Mouse (Mus musculus) kidney, embryonic 16.5 days (tissue): ENCODE measurements at regions not wholly inside any gene's neighbourhood (a gene's known extent, or its start where the extent isn't known, plus 50 kb on each side); places are given as distances from the start of the nearest gene placed in this dataset.

Experiments used
- ATAC-seq: fragments of 200-750 bp; cut with Nextera tagmentation; 2 replicates; pipeline ENCODE4 v1.8.0; 2017; ENCODE audit warnings: moderate TSS enrichment; ENCODE audit not compliant: low FRiP score, low TSS enrichment
- H3K27ac ChIP-seq: fragments of 300-500 bp; sonication (generic); 2 replicates; pipeline ENCODE4 v1.5.1; 2014; ENCODE audit warnings: low read length
- H3K27me3 ChIP-seq: fragments of 300-500 bp; sonication (generic); 2 replicates; pipeline ENCODE4 v1.6.1; 2014; ENCODE audit warnings: low read length, control low read depth, mixed read lengths; ENCODE audit not compliant: insufficient read depth
- H3K36me3 ChIP-seq: fragments of 300-500 bp; sonication (generic); 2 replicates; pipeline ENCODE4 v1.6.1; 2014; ENCODE audit warnings: low read length, control low read depth, mixed read lengths; ENCODE audit not compliant: insufficient read depth
- H3K4me1 ChIP-seq: fragments of 300-500 bp; sonication (generic); 2 replicates; pipeline ENCODE4 v1.6.1; 2014; ENCODE audit warnings: low read length, control low read depth, mixed read lengths; ENCODE audit not compliant: insufficient read depth
- H3K4me2 ChIP-seq: fragments of 300-500 bp; sonication (generic); replicated peaks from 2 replicates; pipeline ENCODE4 v1.6.1; 2014; ENCODE audit warnings: low read depth, low read length
- H3K4me3 ChIP-seq: fragments of 300-500 bp; sonication (generic); 2 replicates; pipeline ENCODE4 v1.5.1; 2014; ENCODE audit warnings: mild to moderate bottlenecking, low read length
- H3K9ac ChIP-seq: fragments of 300-500 bp; sonication (generic); replicated peaks from 2 replicates; pipeline ENCODE4 v1.6.1; 2014; ENCODE audit warnings: low read length
- H3K9me3 ChIP-seq: fragments of 300-500 bp; sonication (generic); 2 replicates; pipeline ENCODE4 v1.6.1; 2016; ENCODE audit warnings: low read length, control low read depth
- WGBS: fragments of 180-500 bp; shearing (Covaris S2); extraction: QIAGEN DNeasy Blood & Tissue Kit; methylation state at CpG from one replicate; pipeline ENCODE4 v1.1.7; 2014; 5-methylcytosine and 5-hydroxymethylcytosine counted together

- no peaks in the 10 kb centered on the region for H3K27me3 ChIP-seq
- H3K9ac ChIP-seq = no peak overlapping the region
- no peaks in the 10 kb centered on the region for H3K36me3 ChIP-seq
- WGBS = 86% methylated on average over 3 of the region's 3 CpGs
- H3K4me3 ChIP-seq = no peak overlapping the region
- H3K4me1 ChIP-seq = no peaks in the 10 kb centered on the region
- H3K4me2 ChIP-seq = no peak overlapping the region
- no peaks in the 10 kb centered on the region for H3K9me3 ChIP-seq
- no peak overlapping the region for H3K27ac ChIP-seq
- ATAC-seq = no peak
Observed at GRCm38 (mm10) chr8:116452806-116453205, 52.0 kb upstream of the Dynlrb2 start.

- Histone ChIP-seq H3K27me3 (no peaks in the 10 kb centered on the region), H3K9me3 (no peaks in the 10 kb centered on the region), H3K9ac (no peak overlapping the region), H3K4me1 (no peaks in the 10 kb centered on the region), H3K4me3 (no peak overlapping the region), H3K27ac (no peak overlapping the region), H3K4me2 (no peak overlapping the region), H3K36me3 (no peaks in the 10 kb centered on the region)
- no peak for ATAC-seq
- 73% methylated on average over 3 of the region's 3 CpGs for WGBS
Observed at GRCm38 (mm10) chr8:116451397-116451796, 53.4 kb upstream of the Dynlrb2 start.

GRCm38 (mm10) chr8:116447452-116447851 is 57.3 kb upstream of the Dynlrb2 start:
- 66% methylated on average over 2 of the region's 2 CpGs for WGBS
- Histone ChIP-seq H3K27ac (no peak overlapping the region), H3K27me3 (no peaks in the 10 kb centered on the region), H3K36me3 (no peaks in the 10 kb centered on the region), H3K4me3 (no peak overlapping the region), H3K9me3 (no peaks in the 10 kb centered on the region), H3K4me1 (no peaks in the 10 kb centered on the region), H3K9ac (no peak overlapping the region), H3K4me2 (no peak overlapping the region)
- no peak for ATAC-seq

GRCm38 (mm10) chr8:116442827-116443226 is 61.9 kb upstream of the Dynlrb2 start:
- Histone ChIP-seq H3K27ac (no peak overlapping the region), H3K9me3 (no peaks in the 10 kb centered on the region), H3K9ac (no peak overlapping the region), H3K27me3 (no peaks in the 10 kb centered on the region), H3K36me3 (no peaks in the 10 kb centered on the region), H3K4me3 (no peak overlapping the region), H3K4me2 (no peak overlapping the region), H3K4me1 (no peaks in the 10 kb centered on the region)
- no peak for ATAC-seq
- 52% methylated on average over 2 of the region's 2 CpGs for WGBS

- H3K4me1 ChIP-seq = peaks cover 9% of the 10 kb centered on the region; the same call in 1 of the 2 replicates
- peak; percentile 31; the same call in 1 of the 2 replicates for ATAC-seq
- no peak overlapping the region for H3K27ac ChIP-seq
- 17% methylated on average over 7 of the region's 7 CpGs for WGBS
- H3K4me2 ChIP-seq = no peak overlapping the region
- no peaks in the 10 kb centered on the region for H3K36me3 ChIP-seq
- H3K9ac ChIP-seq = no peak overlapping the region
- no peak overlapping the region for H3K4me3 ChIP-seq
- H3K9me3 ChIP-seq = no peaks in the 10 kb centered on the region
- no peaks in the 10 kb centered on the region for H3K27me3 ChIP-seq
Observed at GRCm38 (mm10) chr8:116438895-116439294, 65.9 kb upstream of the Dynlrb2 start.

- H3K36me3 ChIP-seq = no peaks in the 10 kb centered on the region
- peak overlapping the region; percentile 22 for H3K4me3 ChIP-seq
- WGBS = 18% methylated on average over 15 of the region's 15 CpGs
- H3K27ac ChIP-seq = peak overlapping the region; percentile 75
- H3K9me3 ChIP-seq = no peaks in the 10 kb centered on the region
- no peaks in the 10 kb centered on the region for H3K27me3 ChIP-seq
- peak; percentile 95 for ATAC-seq
- H3K4me1 ChIP-seq = peaks cover 9% of the 10 kb centered on the region; the same call in 1 of the 2 replicates
- H3K9ac ChIP-seq = peak overlapping the region; percentile 0; the same call in 1 of the 2 replicates
- H3K4me2 ChIP-seq = peak overlapping the region; percentile 18
Observed at GRCm38 (mm10) chr8:116435268-116435980, 69.3 kb upstream of the Dynlrb2 start.

- H3K9ac ChIP-seq = no peak overlapping the region
Observed at GRCm38 (mm10) chr8:116430051-116430450, 74.7 kb upstream of the Dynlrb2 start.

GRCm38 (mm10) chr8:116429649-116430048 is 75.1 kb upstream of the Dynlrb2 start:
- no peak overlapping the region for H3K4me2 ChIP-seq
- peaks cover 4% of the 10 kb centered on the region; the same call in 1 of the 2 replicates for H3K9me3 ChIP-seq
- H3K27me3 ChIP-seq = no peaks in the 10 kb centered on the region
- H3K27ac ChIP-seq = no peak overlapping the region
- no peaks in the 10 kb centered on the region for H3K4me1 ChIP-seq
- ATAC-seq = no peak
- 73% methylated on average over 6 of the region's 6 CpGs for WGBS
- no peak overlapping the region for H3K4me3 ChIP-seq
- no peak overlapping the region for H3K9ac ChIP-seq
- no peaks in the 10 kb centered on the region for H3K36me3 ChIP-seq

More at GRCm38 (mm10) chr8:116430051-116430450, 74.7 kb upstream of the Dynlrb2 start:
- Histone ChIP-seq H3K27ac (no peak overlapping the region), H3K27me3 (no peaks in the 10 kb centered on the region), H3K4me1 (0 out of 2 replicates have a peak, but pooled peaks cover 2% of the 10 kb centered on the region), H3K4me3 (no peak overlapping the region), H3K9me3 (peaks cover 4% of the 10 kb centered on the region; the same call in 1 of the 2 replicates), H3K36me3 (no peaks in the 10 kb centered on the region), H3K4me2 (no peak overlapping the region)
- WGBS = 76% methylated on average over 5 of the region's 5 CpGs
- ATAC-seq = no peak

GRCm38 (mm10) chr8:116422826-116423225 is 81.9 kb upstream of the Dynlrb2 start:
- Histone ChIP-seq H3K36me3 (no peaks in the 10 kb centered on the region), H3K9me3 (peaks cover 4% of the 10 kb centered on the region; the same call in 1 of the 2 replicates), H3K27me3 (no peaks in the 10 kb centered on the region), H3K4me3 (no peak overlapping the region), H3K4me1 (no peaks in the 10 kb centered on the region), H3K4me2 (no peak overlapping the region), H3K27ac (no peak overlapping the region), H3K9ac (no peak overlapping the region)
- 56% methylated on average over 6 of the region's 6 CpGs for WGBS
- ATAC-seq = no peak

- Histone ChIP-seq H3K36me3 (no peaks in the 10 kb centered on the region), H3K27me3 (no peaks in the 10 kb centered on the region), H3K4me3 (no peak overlapping the region), H3K9ac (no peak overlapping the region), H3K4me2 (0 out of 2 replicates have a peak overlapping the region, but pooled peaks have one; percentile 3), H3K9me3 (no peaks in the 10 kb centered on the region), H3K27ac (no peak overlapping the region), H3K4me1 (peaks cover 18% of the 10 kb centered on the region; the same call in 1 of the 2 replicates)
- WGBS = 34% methylated on average over 12 of the region's 12 CpGs
- no peak for ATAC-seq
Observed at GRCm38 (mm10) chr8:116412703-116413102, 92.1 kb upstream of the Dynlrb2 start.
